Mouse (Mus musculus) megakaryocyte, embryonic 14.5 days (primary cell): ENCODE measurements around the gene Akap3.

Source experiments
- FLI1 ChIP-seq: IDR thresholded peaks from 2 replicates; pipeline ENCODE4 v1.6.1; 2012; ENCODE audit warnings: low read length, inconsistent platforms, mixed read lengths
- GATA1 ChIP-seq: IDR thresholded peaks from 3 replicates; pipeline ENCODE4 v1.6.1; 2012; ENCODE audit warnings: mixed read lengths, low read length, inconsistent platforms, borderline replicate concordance

- TF ChIP-seq GATA1 (no peak), FLI1 (no peak)
These were observed 62.0 kb downstream of the Akap3 start for GRCm38 (mm10) chr6:126914928-126915327.
